Mouse (Mus musculus): ENCODE measurements around the gene Tnrc18. TPM values are rescaled to one million over a fixed set of nuclear protein-coding genes. Genes with fewer than 3 reads are reported as not detected.

Tnrc18 gene
- total RNA-seq, 1 experiment from 2014 or later, result 123 TPM

DNA sequence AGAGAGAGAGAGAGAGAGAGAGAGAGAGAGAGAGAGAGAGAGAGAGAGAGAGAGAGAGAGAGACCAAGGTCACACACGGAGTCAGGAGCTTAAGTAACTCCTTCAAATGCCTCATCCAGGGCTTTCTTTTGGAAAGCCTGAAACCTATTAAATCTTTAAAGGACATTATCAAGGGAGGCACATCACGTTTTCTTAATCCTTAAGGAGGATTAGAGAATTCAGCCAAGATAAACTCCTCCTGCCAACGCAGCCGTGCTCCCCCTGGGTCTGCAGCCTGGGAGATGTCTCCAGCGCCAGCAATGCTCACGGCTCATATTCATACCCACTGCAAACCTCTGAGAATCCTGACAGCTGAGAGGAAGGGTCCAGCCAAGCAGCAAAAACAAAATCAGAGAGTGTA lies 128.6 kb downstream of the Tnrc18 start:
- no peak for DNase-seq

DNA sequence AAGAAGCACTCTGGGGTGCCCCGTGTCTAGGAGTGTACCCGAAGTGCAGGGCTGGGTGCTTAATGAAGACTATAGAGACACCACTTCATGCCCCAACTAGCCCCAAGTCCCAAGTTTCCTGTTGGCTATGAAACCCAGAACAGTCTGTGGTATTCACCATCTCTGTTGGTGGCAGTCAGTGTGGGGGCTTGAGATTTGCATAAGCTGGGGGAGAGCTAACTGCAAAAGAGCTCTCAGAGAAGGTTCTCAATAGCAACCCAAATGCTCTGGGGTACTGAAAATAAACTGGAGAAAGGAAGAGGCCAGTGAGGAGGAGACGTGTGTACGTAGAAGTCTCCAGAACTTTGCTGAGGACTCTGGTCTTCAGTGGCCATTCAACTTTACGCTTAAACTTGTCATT lies 134.9 kb downstream of the Tnrc18 start:
- DNase-seq, result no peak

DNA sequence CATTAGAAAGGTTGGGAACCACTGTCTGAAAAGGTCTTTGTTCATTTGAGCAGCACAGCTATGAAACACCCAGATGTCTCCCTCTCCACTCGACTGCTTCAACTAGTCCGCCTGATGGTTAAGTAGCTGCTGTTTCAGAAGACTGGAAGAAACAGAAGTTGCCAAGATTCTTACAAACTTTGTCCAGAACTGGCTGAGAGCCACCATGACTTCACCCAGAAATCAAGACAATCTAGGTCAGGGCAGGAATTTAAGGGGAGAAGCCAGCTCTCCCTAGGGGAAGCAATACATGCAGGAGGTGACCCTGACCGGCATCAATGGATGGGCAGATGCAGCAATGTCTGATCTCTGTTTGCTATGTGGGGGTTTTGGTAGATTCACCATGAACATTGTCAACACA lies 135.6 kb downstream of the Tnrc18 start:
- DNase-seq, result peak; percentile 42

DNA sequence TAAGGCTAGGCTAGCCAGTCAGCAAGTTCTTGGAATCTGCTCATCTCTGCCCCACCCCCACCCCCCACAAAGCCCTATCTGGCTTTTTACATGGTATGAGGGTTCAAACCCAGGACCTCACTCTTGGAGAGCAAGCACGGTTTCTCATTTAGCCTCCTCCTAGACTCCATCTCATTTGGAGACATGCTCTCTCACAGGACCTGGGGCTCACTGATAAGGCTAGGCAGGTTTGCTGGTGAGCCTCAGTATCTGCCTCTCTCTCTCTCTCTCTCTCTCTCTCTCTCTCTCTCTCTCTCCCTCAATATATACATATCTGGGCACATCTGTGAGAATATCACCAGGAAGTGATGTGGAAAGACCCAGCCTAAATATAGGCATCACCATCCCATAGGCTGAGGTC lies 138.4 kb downstream of the Tnrc18 start:
- DNase-seq, result no peak

DNA sequence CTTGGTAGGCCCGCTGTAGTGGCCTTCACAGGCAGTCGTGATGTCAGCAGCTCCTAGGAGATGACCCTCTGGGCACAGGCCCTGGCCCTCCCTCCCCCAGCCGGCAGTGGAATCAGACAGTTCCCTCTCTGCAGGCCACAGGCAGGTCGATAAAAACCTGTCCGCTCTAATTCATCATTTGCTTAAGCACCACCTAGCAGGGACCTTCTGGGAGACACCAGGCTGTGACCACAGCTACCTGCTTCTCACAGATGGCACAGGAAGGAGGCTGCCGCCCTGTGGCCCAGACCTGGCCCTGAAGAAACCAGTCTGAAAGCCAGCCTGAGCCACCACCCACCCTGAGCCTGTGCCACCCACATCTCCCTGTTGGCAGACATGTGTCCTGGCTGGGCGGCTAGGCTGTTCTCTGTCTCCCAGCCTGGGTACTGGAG lies 139.3 kb downstream of the Tnrc18 start:
- DNase-seq, result peak; percentile 78

Other genes starting within 250 kb of the Tnrc18 start
- gene Mmd2, start 208.9 kb downstream of the Tnrc18 start, total RNA-seq (2021), result 28.5 and 32.3 TPM in 2 replicates
- gene Wipi2, start 190.0 kb downstream of the Tnrc18 start, total RNA-seq (2021), result 93.2 and 98.2 TPM in 2 replicates
- 15.7 and 21.9 TPM in 2 replicates for gene Slc29a4, start 125.2 kb downstream of the Tnrc18 start, total RNA-seq (2021)
- gene Fbxl18, start 77.8 kb upstream of the Tnrc18 start, total RNA-seq (2021), result 14.5 and 19.8 TPM in 2 replicates
- gene Actb, start 89.1 kb upstream of the Tnrc18 start, total RNA-seq (2021), result 2,846 and 3,181 TPM in 2 replicates
- 36.1 and 51.3 TPM in 2 replicates for gene Fscn1, start 142.7 kb upstream of the Tnrc18 start, total RNA-seq (2021)

All from adrenal gland, postnatal 25 days (tissue).